Mouse (Mus musculus) stomach, embryonic 15.5 days (tissue): ENCODE measurements around the gene Cbx4. TPM values are rescaled to one million over a fixed set of nuclear protein-coding genes. Genes with fewer than 3 reads are reported as not detected.
A peak's percentile ranks its signal among the peaks of the same experiment; 100 is the strongest.

ENCODE experiments used
- ATAC-seq: fragments of 200-750 bp; cut with Nextera tagmentation; 2 replicates; pipeline ENCODE4 v1.8.0; 2017; ENCODE audit warnings: low read depth, moderate number of reproducible peaks, moderate TSS enrichment; ENCODE audit not compliant: insufficient read depth, low FRiP score
- H3K27ac ChIP-seq: fragments of 300-500 bp; sonication (generic); 2 replicates; pipeline ENCODE4 v1.5.1; 2015; ENCODE audit warnings: mild to moderate bottlenecking, inconsistent platforms
- H3K27me3 ChIP-seq: fragments of 300-500 bp; sonication (generic); replicated peaks from 2 replicates; pipeline ENCODE4 v1.6.1; 2015; ENCODE audit warnings: inconsistent platforms
- H3K36me3 ChIP-seq: fragments of 300-500 bp; sonication (generic); 2 replicates; pipeline ENCODE4 v1.6.1; 2015; ENCODE audit warnings: inconsistent platforms
- H3K4me1 ChIP-seq: fragments of 300-500 bp; sonication (generic); 2 replicates; pipeline ENCODE4 v1.6.1; 2015; ENCODE audit warnings: inconsistent platforms
- H3K4me2 ChIP-seq: fragments of 300-500 bp; sonication (generic); 2 replicates; pipeline ENCODE4 v1.6.1; 2015; ENCODE audit warnings: mild to moderate bottlenecking, inconsistent platforms
- H3K4me3 ChIP-seq: fragments of 300-500 bp; sonication (generic); replicated peaks from 2 replicates; pipeline ENCODE4 v1.5.1; 2015; ENCODE audit warnings: inconsistent platforms
- H3K9ac ChIP-seq: fragments of 300-500 bp; sonication (generic); 2 replicates; pipeline ENCODE4 v1.6.1; 2015; ENCODE audit warnings: inconsistent platforms
- H3K9me3 ChIP-seq: fragments of 300-500 bp; sonication (generic); 2 replicates; pipeline ENCODE4 v1.6.1; 2016; ENCODE audit warnings: inconsistent platforms
- WGBS: fragments of 180-500 bp; shearing (Covaris S2); methylation state at CpG from one replicate; pipeline ENCODE4 v1.1.7; 2015; 5-methylcytosine and 5-hydroxymethylcytosine counted together
- polyA plus RNA-seq: library from polyadenylated mRNA; unstranded; fragments of >200 nt; fragmentation: Nextera tagmentation; extraction: Ambion mirVana; gene quantifications from 2 replicates; pipeline ENCODE4 v1.2.1, GENCODE M21; 2015

The Cbx4 gene
- polyA plus RNA-seq, 1 experiment from 2014 or later, result 10.2 TPM

GRCm38 (mm10) chr11:119125929-119126861 is 40.2 kb upstream of the Cbx4 start:
- H3K4me1 ChIP-seq, result peaks cover 40% of the 10 kb centered on the region
- peak overlapping the region; percentile 39 for H3K4me2 ChIP-seq
- no peaks in the 10 kb centered on the region for H3K36me3 ChIP-seq
- H3K4me3 ChIP-seq, result no peak overlapping the region
- 26% methylated on average over 23 of the region's 23 CpGs for WGBS
- H3K9me3 ChIP-seq, result no peaks in the 10 kb centered on the region
- 0 out of 2 replicates have a peak, but pooled peaks cover 6% of the 10 kb centered on the region for H3K27me3 ChIP-seq
- ATAC-seq, result peak; percentile 86
- H3K27ac ChIP-seq, result peak overlapping the region; percentile 78
- H3K9ac ChIP-seq, result no peak overlapping the region

- no peak for ATAC-seq
- no peaks in the 10 kb centered on the region for H3K36me3 ChIP-seq
These were observed 38.5 kb upstream of the Cbx4 start for GRCm38 (mm10) chr11:119124536-119124935.

GRCm38 (mm10) chr11:119123522-119124319 is 37.7 kb upstream of the Cbx4 start:
- Histone ChIP-seq H3K4me3 (no peak overlapping the region), H3K36me3 (no peaks in the 10 kb centered on the region), H3K4me1 (peaks cover 26% of the 10 kb centered on the region), H3K27me3 (no peaks in the 10 kb centered on the region), H3K9ac (no peak overlapping the region), H3K27ac (no peak overlapping the region), H3K9me3 (no peaks in the 10 kb centered on the region), H3K4me2 (no peak overlapping the region)
- 68% methylated on average over 5 of the region's 5 CpGs for WGBS
- 0 out of 2 replicates have a peak, but pooled peaks have one; percentile 21 for ATAC-seq

More at GRCm38 (mm10) chr11:119124536-119124935, 38.5 kb upstream of the Cbx4 start:
- no peak overlapping the region for H3K4me3 ChIP-seq
- H3K27me3 ChIP-seq, result no peaks in the 10 kb centered on the region
- H3K9ac ChIP-seq, result no peak overlapping the region
- 85% methylated on average over 6 of the region's 6 CpGs for WGBS
- no peaks in the 10 kb centered on the region for H3K9me3 ChIP-seq
- H3K4me2 ChIP-seq, result no peak overlapping the region
- no peak overlapping the region for H3K27ac ChIP-seq
- H3K4me1 ChIP-seq, result peaks cover 33% of the 10 kb centered on the region

DNA sequence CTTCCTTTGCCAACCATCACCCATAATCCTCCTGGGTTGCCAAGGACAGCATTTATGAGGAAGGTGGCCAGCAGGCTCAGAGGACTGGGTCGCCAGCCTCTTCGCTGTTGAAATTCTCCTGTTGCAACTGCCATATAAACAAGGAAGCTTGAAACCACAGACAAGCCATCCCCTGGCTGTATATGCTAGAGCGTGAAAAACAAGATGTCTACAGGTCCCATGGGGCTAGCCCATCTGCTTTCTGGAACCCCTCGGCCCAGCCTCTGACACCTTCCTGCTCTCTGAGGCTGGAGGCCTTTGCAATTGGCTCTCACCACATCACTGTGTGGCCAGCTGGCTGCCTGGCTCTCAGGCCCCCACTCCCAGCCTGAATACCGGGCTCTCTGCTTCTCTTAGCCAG is 36.4 kb upstream of the Cbx4 start:
- peaks cover 12% of the 10 kb centered on the region for H3K4me1 ChIP-seq
- H3K4me2 ChIP-seq, result no peak overlapping the region
- H3K4me3 ChIP-seq, result no peak overlapping the region
- no peak overlapping the region for H3K27ac ChIP-seq
- H3K9me3 ChIP-seq, result no peaks in the 10 kb centered on the region
- H3K27me3 ChIP-seq, result no peaks in the 10 kb centered on the region
- WGBS, result 85% methylated on average over 5 of the region's 5 CpGs
- no peak for ATAC-seq
- H3K9ac ChIP-seq, result no peak overlapping the region
- H3K36me3 ChIP-seq, result no peaks in the 10 kb centered on the region

DNA sequence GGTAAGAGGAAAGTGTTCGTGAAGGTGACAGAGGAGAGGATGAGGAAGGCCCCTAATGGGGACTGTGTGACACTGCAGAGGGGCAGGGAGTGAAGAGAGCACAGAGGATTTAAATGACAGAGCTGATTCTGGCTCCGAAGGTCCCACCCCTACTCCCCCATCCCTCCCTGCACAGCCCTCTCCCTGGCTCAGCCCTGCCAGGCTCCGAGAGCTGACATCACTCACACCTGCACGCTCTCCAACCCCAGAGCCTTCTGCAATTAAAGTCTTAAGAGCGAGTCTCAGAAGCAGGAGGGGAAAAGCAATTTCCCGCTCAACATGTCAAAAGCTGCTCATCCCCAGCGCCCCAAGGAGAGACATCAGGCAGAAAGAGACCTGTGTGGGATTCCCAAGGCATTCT is 32.9 kb upstream of the Cbx4 start:
- Histone ChIP-seq H3K27ac (no peak overlapping the region), H3K4me3 (no peak overlapping the region), H3K4me2 (no peak overlapping the region), H3K36me3 (no peaks in the 10 kb centered on the region), H3K9ac (no peak overlapping the region), H3K4me1 (peaks cover 3% of the 10 kb centered on the region; the same call in 1 of the 2 replicates), H3K9me3 (no peaks in the 10 kb centered on the region), H3K27me3 (no peaks in the 10 kb centered on the region)
- WGBS, result 37% methylated on average over 7 of the region's 7 CpGs
- no peak for ATAC-seq

GRCm38 (mm10) chr11:119117945-119118344 is 31.9 kb upstream of the Cbx4 start:
- H3K4me3 ChIP-seq, result no peak overlapping the region
- H3K27ac ChIP-seq, result no peak overlapping the region
- 56% methylated on average over 7 of the region's 7 CpGs for WGBS
- no peak for ATAC-seq
- H3K4me2 ChIP-seq, result no peak overlapping the region
- no peak overlapping the region for H3K9ac ChIP-seq
- H3K36me3 ChIP-seq, result no peaks in the 10 kb centered on the region
- H3K4me1 ChIP-seq, result 0 out of 2 replicates have a peak, but pooled peaks cover 3% of the 10 kb centered on the region
- no peaks in the 10 kb centered on the region for H3K9me3 ChIP-seq
- no peaks in the 10 kb centered on the region for H3K27me3 ChIP-seq

DNA sequence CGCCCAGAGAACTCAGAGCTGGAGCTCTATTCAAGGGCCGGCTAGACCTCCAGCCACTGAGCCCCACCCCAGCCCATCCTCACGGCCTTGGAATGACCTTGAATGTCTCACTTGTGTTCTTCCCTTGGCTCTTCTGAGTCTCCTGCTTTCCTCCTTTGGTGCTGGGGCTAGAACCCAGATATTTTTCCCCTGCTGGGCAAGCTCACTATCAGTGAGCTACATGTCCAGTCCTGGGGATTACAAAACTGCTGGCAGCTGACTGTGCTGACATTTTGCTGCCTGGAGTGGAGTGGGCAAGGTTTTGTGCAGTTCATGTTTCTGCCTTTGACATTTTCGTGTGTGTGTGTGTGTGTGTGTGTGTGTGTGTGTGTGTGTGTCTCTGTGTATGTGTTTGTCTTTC is 31.0 kb upstream of the Cbx4 start:
- no peak overlapping the region for H3K4me2 ChIP-seq
- no peak overlapping the region for H3K4me3 ChIP-seq
- 58% methylated on average over 4 of the region's 4 CpGs for WGBS
- H3K27ac ChIP-seq, result no peak overlapping the region
- H3K36me3 ChIP-seq, result no peaks in the 10 kb centered on the region
- ATAC-seq, result no peak
- no peak overlapping the region for H3K9ac ChIP-seq
- H3K9me3 ChIP-seq, result no peaks in the 10 kb centered on the region
- H3K27me3 ChIP-seq, result no peaks in the 10 kb centered on the region
- H3K4me1 ChIP-seq, result 0 out of 2 replicates have a peak, but pooled peaks cover 3% of the 10 kb centered on the region

GRCm38 (mm10) chr11:119112721-119113120 is 26.7 kb upstream of the Cbx4 start:
- Histone ChIP-seq H3K4me2 (no peak overlapping the region), H3K36me3 (no peaks in the 10 kb centered on the region), H3K4me3 (no peak overlapping the region), H3K9me3 (no peaks in the 10 kb centered on the region), H3K9ac (no peak overlapping the region), H3K27me3 (0 out of 2 replicates have a peak, but pooled peaks cover 1% of the 10 kb centered on the region), H3K27ac (no peak overlapping the region), H3K4me1 (0 out of 2 replicates have a peak, but pooled peaks cover 5% of the 10 kb centered on the region)
- no peak for ATAC-seq

GRCm38 (mm10) chr11:119111345-119111744 is 25.3 kb upstream of the Cbx4 start:
- Histone ChIP-seq H3K4me3 (no peak overlapping the region), H3K36me3 (no peaks in the 10 kb centered on the region), H3K27ac (no peak overlapping the region), H3K9ac (no peak overlapping the region), H3K27me3 (0 out of 2 replicates have a peak, but pooled peaks cover 3% of the 10 kb centered on the region), H3K4me2 (no peak overlapping the region), H3K4me1 (0 out of 2 replicates have a peak, but pooled peaks cover 6% of the 10 kb centered on the region), H3K9me3 (no peaks in the 10 kb centered on the region)
- WGBS, result 13% methylated on average over 5 of the region's 7 CpGs
- peak; percentile 21; the same call in 1 of the 2 replicates for ATAC-seq

DNA sequence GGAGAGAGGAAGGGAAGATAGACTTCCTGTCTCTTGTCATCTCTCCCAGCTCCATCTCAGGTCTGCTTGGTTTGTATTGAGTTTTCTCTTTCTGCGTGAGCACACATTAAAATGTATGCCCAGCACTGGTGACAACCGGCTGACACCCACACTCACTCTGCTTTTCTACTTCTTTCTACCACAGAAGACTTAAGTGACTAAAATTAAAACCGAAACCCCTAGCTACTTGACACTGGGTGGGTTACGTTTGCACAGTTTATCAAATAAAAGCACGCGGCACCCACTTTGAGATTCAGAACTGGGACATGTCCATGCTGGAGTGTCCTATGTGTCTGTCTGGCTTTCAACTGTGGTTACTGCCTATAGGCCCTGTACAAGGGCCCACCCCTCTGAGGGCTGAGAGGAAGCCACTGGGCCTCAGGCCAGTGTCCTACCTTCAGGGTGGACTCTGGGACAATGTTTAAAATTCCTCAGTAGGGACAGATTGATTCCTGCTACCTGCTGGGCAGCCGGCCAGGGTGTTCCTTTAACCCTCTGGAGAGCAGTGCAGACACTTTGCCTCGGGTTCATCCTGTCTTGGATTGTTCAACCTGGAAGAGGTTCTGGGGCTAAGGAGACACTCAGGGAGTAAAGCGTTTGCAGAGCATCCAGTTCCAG is 23.5 kb upstream of the Cbx4 start:
- H3K4me3 ChIP-seq, result no peak overlapping the region
- ATAC-seq, result no peak
- no peak overlapping the region for H3K4me2 ChIP-seq
- H3K36me3 ChIP-seq, result no peaks in the 10 kb centered on the region
- peaks cover 14% of the 10 kb centered on the region for H3K4me1 ChIP-seq
- no peak overlapping the region for H3K9ac ChIP-seq
- H3K27ac ChIP-seq, result no peak overlapping the region
- H3K27me3 ChIP-seq, result 0 out of 2 replicates have a peak, but pooled peaks cover 3% of the 10 kb centered on the region
- no peaks in the 10 kb centered on the region for H3K9me3 ChIP-seq
- 57% methylated on average over 9 of the region's 9 CpGs for WGBS

DNA sequence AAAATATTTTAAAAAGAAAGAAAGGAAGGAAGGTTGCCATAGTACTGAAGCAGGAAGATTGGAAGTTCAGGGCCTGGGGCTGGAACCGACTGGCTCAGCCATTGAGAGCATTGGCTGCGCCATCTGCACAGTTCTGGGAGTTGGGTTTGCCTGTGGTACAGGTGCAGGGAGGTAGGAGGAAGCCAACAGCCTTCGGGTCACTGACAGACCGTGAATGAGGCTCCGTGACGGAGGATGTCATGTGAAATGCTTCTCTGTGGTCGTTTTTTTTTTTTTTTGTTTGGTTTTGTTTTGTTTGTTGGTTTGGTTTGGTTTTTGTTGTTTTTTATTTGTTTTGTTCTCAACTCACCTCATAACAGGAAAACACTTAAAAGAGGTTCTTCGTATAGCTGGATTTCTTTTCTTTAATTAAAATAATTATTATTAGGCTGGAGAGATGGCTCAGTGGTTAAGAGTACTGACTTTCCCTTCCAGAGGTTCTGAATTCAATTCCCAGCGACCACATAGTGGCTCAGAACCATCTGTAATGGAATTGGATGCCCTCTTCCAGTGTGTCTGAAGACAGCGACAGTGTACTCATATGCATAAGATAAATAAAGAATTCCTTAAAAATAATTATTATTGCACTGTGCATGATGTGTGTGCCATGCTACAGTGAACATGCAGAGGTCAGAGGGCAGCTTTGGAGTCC is 22.7 kb upstream of the Cbx4 start:
- H3K27ac ChIP-seq, result no peak overlapping the region

More for the DNA sequence above, 22.7 kb upstream of the Cbx4 start:
- H3K4me1 ChIP-seq, result peaks cover 14% of the 10 kb centered on the region
- H3K9me3 ChIP-seq, result no peaks in the 10 kb centered on the region
- no peak overlapping the region for H3K9ac ChIP-seq
- H3K36me3 ChIP-seq, result no peaks in the 10 kb centered on the region
- WGBS, result 80% methylated on average over 10 of the region's 10 CpGs
- H3K27me3 ChIP-seq, result 0 out of 2 replicates have a peak, but pooled peaks cover 3% of the 10 kb centered on the region
- no peak overlapping the region for H3K4me2 ChIP-seq
- ATAC-seq, result no peak
- H3K4me3 ChIP-seq, result no peak overlapping the region
